Mouse (Mus musculus): Measurements from ENCODE around the gene Zfp493.

GRCm38 (mm10) chr13:67779265-67780221 lies at the start of gene Zfp493:
- no peak for TF ChIP-seq CTCF (IDR thresholded peaks at IDR 0.05; ENCODE audit: low read depth, low read length)
- TF ChIP-seq POLR2A (IDR thresholded peaks at IDR 0.05; ENCODE audit: insufficient read depth, low read length), result no peak
